Mouse (Mus musculus) ovary, postnatal 36 days (tissue): ENCODE data around the gene Ccar1.
"Not testable (repeated sequence)": the region's sequence is repeated elsewhere in the genome, so short reads cannot be mapped to it uniquely, and the experiment has no call there.

Source experiments
- DNase-seq: peaks from one replicate; pipeline ENCODE4 v3.0.0; 2022; ENCODE audit warnings: low spot score, mixed read lengths

Ccar1 gene

GRCm38 (mm10) chr10:62792177-62793090, at the start of gene Ccar1:
TSS of gene Ccar1 (minus strand) at chr10:62792286.
- DNase-seq: peak; percentile 99

GRCm38 (mm10) chr10:62840687-62841086, 48.6 kb upstream of the Ccar1 start:
- no peak for DNase-seq

GRCm38 (mm10) chr10:62837987-62838386, 45.9 kb upstream of the Ccar1 start:
- DNase-seq: no peak

GRCm38 (mm10) chr10:62832783-62833182, 40.7 kb upstream of the Ccar1 start:
- DNase-seq: no peak

GRCm38 (mm10) chr10:62831546-62831945, 39.5 kb upstream of the Ccar1 start:
- no peak for DNase-seq

- no peak for DNase-seq
These were observed 32.4 kb upstream of the Ccar1 start for GRCm38 (mm10) chr10:62824474-62824873.

GRCm38 (mm10) chr10:62823431-62823830, 31.3 kb upstream of the Ccar1 start:
- DNase-seq: no peak

GRCm38 (mm10) chr10:62810010-62810409, 17.9 kb upstream of the Ccar1 start:
- no peak for DNase-seq

GRCm38 (mm10) chr10:62808766-62809165, 16.7 kb upstream of the Ccar1 start:
- no peak for DNase-seq

GRCm38 (mm10) chr10:62808316-62808715, 16.2 kb upstream of the Ccar1 start:
- no peak for DNase-seq

GRCm38 (mm10) chr10:62804106-62804505, 12.0 kb upstream of the Ccar1 start:
- DNase-seq: no peak

- DNase-seq: no peak
These were observed 11.2 kb upstream of the Ccar1 start for GRCm38 (mm10) chr10:62803296-62803695.

- no peak for DNase-seq
These were observed 2.1 kb upstream of the Ccar1 start for GRCm38 (mm10) chr10:62794221-62794620.

- DNase-seq: no peak
These were observed 986 bp upstream of the Ccar1 start for GRCm38 (mm10) chr10:62793091-62793453.

GRCm38 (mm10) chr10:62791251-62792176, 572 bp downstream of the Ccar1 start:
- no peak for DNase-seq

GRCm38 (mm10) chr10:62781776-62782175, 10.3 kb downstream of the Ccar1 start:
- not testable (repeated sequence) for DNase-seq

GRCm38 (mm10) chr10:62750781-62751180, 41.3 kb downstream of the Ccar1 start:
- no peak for DNase-seq

GRCm38 (mm10) chr10:62739961-62740737, 51.9 kb downstream of the Ccar1 start:
- no peak for DNase-seq

- no peak for DNase-seq
These were observed 55.0 kb downstream of the Ccar1 start for GRCm38 (mm10) chr10:62736965-62737688.

- no peak for DNase-seq
These were observed 61.3 kb downstream of the Ccar1 start for GRCm38 (mm10) chr10:62730826-62731225.
